Mouse (Mus musculus) heart, adult 9 months (tissue): ENCODE results near the gene Fcrl1.
A peak's percentile ranks its signal among the peaks of the same experiment; 100 is the strongest.

Experiments
- DNase-seq, 2 experiments: peaks; one replicate each; pipeline ENCODE4 v3.0.0; 2022; ENCODE audit warnings: low spot score in 2 of 2

Gene Fcrl1

GRCm38 (mm10) chr3:87410605-87411004 lies 34.4 kb downstream of the Fcrl1 start:
- no peak for DNase-seq

- peak in 1 of 2 experiments; percentile 6 for DNase-seq
These were observed 35.0 kb downstream of the Fcrl1 start for GRCm38 (mm10) chr3:87411150-87411549.

GRCm38 (mm10) chr3:87420645-87421044 lies 44.5 kb downstream of the Fcrl1 start:
- no peak for DNase-seq

- no peak for DNase-seq
These were observed 46.3 kb downstream of the Fcrl1 start for GRCm38 (mm10) chr3:87422386-87422910.

GRCm38 (mm10) chr3:87435479-87435878 lies 59.3 kb downstream of the Fcrl1 start, which contains the start of gene Fcrl5:
Gene Fcrl5, plus strand, starts transcription at chr3:87435773.
- DNase-seq: no peak

- DNase-seq: no peak
These were observed 64.4 kb downstream of the Fcrl1 start for GRCm38 (mm10) chr3:87440586-87440985.

GRCm38 (mm10) chr3:87443968-87444367 lies 67.8 kb downstream of the Fcrl1 start:
- DNase-seq: no peak
